Mouse (Mus musculus) ES-Bruce4 (cell line): Measurements from ENCODE around the gene Gkap1. TPM values are rescaled to one million over a fixed set of nuclear protein-coding genes. Genes with fewer than 3 reads are reported as not detected.

Experiments
- H3K27ac ChIP-seq: 2 replicates; pipeline ENCODE4 v1.5.1; 2012; ENCODE audit warnings: low read length, inconsistent platforms; ENCODE audit not compliant: insufficient read depth
- H3K27me3 ChIP-seq: 2 replicates; pipeline ENCODE4 v1.6.1; 2012; ENCODE audit warnings: mild to moderate bottlenecking, low read length, inconsistent platforms; ENCODE audit not compliant: control insufficient read depth, poor library complexity, insufficient read depth, severe bottlenecking
- H3K36me3 ChIP-seq: 2 replicates; pipeline ENCODE4 v1.6.1; 2012; ENCODE audit warnings: inconsistent platforms, mild to moderate bottlenecking, low read length, moderate library complexity; ENCODE audit not compliant: control insufficient read depth, poor library complexity, insufficient read depth, severe bottlenecking
- H3K4me1 ChIP-seq: one replicate; pipeline ENCODE4 v1.8.1; 2011; ENCODE audit warnings: low read length; ENCODE audit not compliant: control insufficient read depth, insufficient read depth
- H3K4me3 ChIP-seq: 2 replicates; pipeline ENCODE4 v1.5.1; 2011; ENCODE audit warnings: low read depth, mild to moderate bottlenecking, low read length
- H3K9ac ChIP-seq: 2 replicates; pipeline ENCODE4 v1.6.1; 2012; ENCODE audit warnings: low read depth, mild to moderate bottlenecking, inconsistent platforms; ENCODE audit not compliant: poor library complexity, severe bottlenecking
- H3K9me3 ChIP-seq: replicated peaks from 2 replicates; pipeline ENCODE4 v1.6.1; 2012; ENCODE audit warnings: mild to moderate bottlenecking, low read length, inconsistent platforms; ENCODE audit not compliant: control insufficient read depth, poor library complexity, insufficient read depth, severe bottlenecking
- CTCF ChIP-seq: IDR thresholded peaks from one replicate; pipeline ENCODE4 v1.8.1; 2011; ENCODE audit warnings: low read depth, low read length
- EP300 ChIP-seq: IDR thresholded peaks from 2 replicates; pipeline ENCODE4 v1.6.1; 2011; ENCODE audit warnings: low read depth, low read length; ENCODE audit not compliant: insufficient read depth
- POLR2A ChIP-seq: IDR thresholded peaks from one replicate; pipeline ENCODE4 v1.8.1; 2011; ENCODE audit warnings: low read length; ENCODE audit not compliant: insufficient read depth
- polyA plus RNA-seq: library from polyadenylated mRNA; stranded (reverse); fragments of >200 nt; gene quantifications from 2 replicates; pipeline ENCODE4 v1.2.4, GENCODE M21; 2011; ENCODE audit warnings: low read depth; ENCODE audit not compliant: missing spikeins, insufficient read depth, insufficient read length

Gene Gkap1
- polyA plus RNA-seq, 1 experiment: 44.2 TPM

GRCm38 (mm10) chr13:58225694-58226093 lies 49.8 kb downstream of the Gkap1 start:
- no peak overlapping the region for H3K9ac ChIP-seq
- H3K9me3 ChIP-seq: no peaks in the 10 kb centered on the region
- no peaks in the 10 kb centered on the region for H3K4me1 ChIP-seq
- no peak overlapping the region for H3K27ac ChIP-seq
- TF ChIP-seq POLR2A: no peak
- TF ChIP-seq CTCF: no peak
- no peak for TF ChIP-seq EP300
- H3K27me3 ChIP-seq: no peaks in the 10 kb centered on the region
- no peak overlapping the region for H3K4me3 ChIP-seq
- no peaks in the 10 kb centered on the region for H3K36me3 ChIP-seq

DNA sequence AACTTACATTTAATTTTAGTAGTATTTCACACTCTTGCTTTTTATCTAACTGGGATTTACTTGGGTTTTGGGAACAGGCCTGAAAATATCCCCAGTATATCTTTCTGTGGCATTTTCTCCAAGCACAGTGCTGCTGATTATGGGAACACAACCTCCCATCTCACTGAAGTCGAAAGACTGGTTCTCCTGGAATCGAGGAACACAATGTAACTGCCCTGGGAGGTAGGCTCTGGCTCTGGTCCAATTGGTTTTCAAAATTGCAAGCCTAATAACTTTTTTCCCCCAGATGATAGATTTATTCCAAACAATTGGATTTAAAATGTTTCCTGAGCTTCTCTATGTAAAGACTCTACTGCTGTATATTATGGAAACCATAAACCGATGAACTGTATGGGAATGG lies 55.3 kb downstream of the Gkap1 start:
- Histone ChIP-seq H3K36me3 (no peaks in the 10 kb centered on the region), H3K27me3 (no peaks in the 10 kb centered on the region), H3K4me1 (no peaks in the 10 kb centered on the region), H3K27ac (no peak overlapping the region), H3K9ac (no peak overlapping the region), H3K4me3 (no peak overlapping the region), H3K9me3 (no peaks in the 10 kb centered on the region)
- no peak for TF ChIP-seq CTCF
- no peak for TF ChIP-seq POLR2A
- TF ChIP-seq EP300: no peak

- TF ChIP-seq CTCF: no peak
- TF ChIP-seq EP300: no peak
- TF ChIP-seq POLR2A: no peak
- no peak overlapping the region for H3K4me3 ChIP-seq
- H3K9ac ChIP-seq: no peak overlapping the region
Observed at GRCm38 (mm10) chr13:58217536-58217935, 58.0 kb downstream of the Gkap1 start.

GRCm38 (mm10) chr13:58216395-58216794 lies 59.1 kb downstream of the Gkap1 start:
- Histone ChIP-seq H3K27me3 (no peaks in the 10 kb centered on the region), H3K9ac (peak overlapping the region; percentile 98), H3K4me3 (peak overlapping the region; percentile 84), H3K4me1 (no peaks in the 10 kb centered on the region), H3K27ac (peak overlapping the region; percentile 79), H3K9me3 (no peaks in the 10 kb centered on the region), H3K36me3 (no peaks in the 10 kb centered on the region)
- TF ChIP-seq EP300 (no peak), POLR2A (no peak), CTCF (no peak)

More at GRCm38 (mm10) chr13:58217536-58217935, 58.0 kb downstream of the Gkap1 start:
- H3K27ac ChIP-seq: no peak overlapping the region
- H3K9me3 ChIP-seq: no peaks in the 10 kb centered on the region
- no peaks in the 10 kb centered on the region for H3K36me3 ChIP-seq
- H3K27me3 ChIP-seq: no peaks in the 10 kb centered on the region
- no peaks in the 10 kb centered on the region for H3K4me1 ChIP-seq

DNA sequence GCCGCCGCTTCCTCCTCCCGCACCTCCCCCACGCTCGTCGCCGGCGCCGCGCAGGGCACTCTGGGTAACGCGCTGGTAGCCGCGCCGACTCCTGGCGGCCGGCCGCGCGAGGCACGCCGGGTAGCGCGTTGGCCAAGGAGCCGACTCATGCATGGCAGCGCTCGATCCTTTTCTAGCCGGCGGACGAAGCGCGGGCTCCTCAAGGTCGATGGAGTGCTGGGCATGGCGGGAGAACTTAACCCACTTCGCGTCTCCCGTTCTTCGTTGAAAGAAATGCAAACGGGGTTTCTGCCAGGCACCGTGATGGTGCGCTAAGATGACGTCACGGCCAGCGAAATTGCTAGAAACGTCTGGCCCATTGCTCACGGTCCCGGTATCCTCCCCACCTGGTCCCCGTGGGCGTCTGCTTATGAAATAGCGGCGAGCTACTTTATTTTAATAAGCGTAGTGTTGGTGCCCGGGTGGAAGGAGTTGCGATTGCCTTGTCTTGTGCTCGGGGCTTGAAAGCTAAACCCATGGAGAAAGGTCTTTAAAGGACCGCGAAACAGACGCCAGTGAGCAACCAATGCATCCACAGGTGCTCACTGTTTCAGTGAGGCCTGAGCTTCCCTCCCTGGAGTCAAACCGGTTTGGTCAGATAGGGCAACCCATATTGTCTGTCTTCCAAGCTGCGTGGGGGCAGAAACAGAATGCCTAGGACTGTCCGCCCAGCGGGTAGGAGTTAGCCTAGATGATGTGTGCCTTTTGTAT lies 59.7 kb downstream of the Gkap1 start, which contains the start of gene Ubqln1:
Gene Ubqln1, minus strand, starts transcription at position 62 of the 750 bp plus-strand sequence.
- H3K9me3 ChIP-seq: no peaks in the 10 kb centered on the region
- no peaks in the 10 kb centered on the region for H3K4me1 ChIP-seq
- no peaks in the 10 kb centered on the region for H3K36me3 ChIP-seq
- no peaks in the 10 kb centered on the region for H3K27me3 ChIP-seq
- peak within 1 kb of the TSS; percentile 84 for H3K4me3 ChIP-seq
- H3K9ac ChIP-seq: peak within 1 kb of the TSS; percentile 98
- TF ChIP-seq POLR2A: peak; percentile 30
- no peak for TF ChIP-seq EP300
- no peak for TF ChIP-seq CTCF
- H3K27ac ChIP-seq: peak within 1 kb of the TSS; percentile 79

DNA sequence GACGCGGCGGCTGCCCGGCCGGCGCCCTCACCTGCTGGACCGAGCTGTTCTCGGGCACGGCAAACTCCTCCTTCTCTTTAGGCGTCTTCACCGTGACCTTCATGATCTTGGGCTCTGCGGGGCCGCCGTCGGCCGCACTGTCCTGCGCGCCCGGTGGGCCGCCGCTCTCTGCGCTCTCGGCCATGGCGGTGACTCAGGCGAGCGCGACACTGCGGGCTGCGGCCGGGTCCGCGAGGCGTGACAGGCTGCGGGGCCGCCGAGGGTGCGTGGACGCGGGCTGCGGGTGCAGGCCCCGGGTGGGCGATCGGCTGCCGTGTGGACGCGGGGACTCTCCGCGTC lies 60.3 kb downstream of the Gkap1 start:
- H3K4me3 ChIP-seq: peak overlapping the region; percentile 84

More for the DNA sequence above, 60.3 kb downstream of the Gkap1 start:
- Histone ChIP-seq H3K9me3 (no peaks in the 10 kb centered on the region), H3K36me3 (no peaks in the 10 kb centered on the region; the same call in 1 of the 2 replicates), H3K27me3 (no peaks in the 10 kb centered on the region), H3K9ac (peak overlapping the region; percentile 98), H3K27ac (no peak overlapping the region), H3K4me1 (no peaks in the 10 kb centered on the region)
- TF ChIP-seq EP300 (no peak), CTCF (no peak), POLR2A (no peak)
